Mouse (Mus musculus) lung, adult 2 months (tissue): ENCODE results near the gene Enpp6.

Experiments used
- CTCF ChIP-seq: fragments of 200-500 bp; IDR thresholded peaks from 2 replicates; pipeline ENCODE4 v1.5.1; 2011; ENCODE audit warnings: mild to moderate bottlenecking, low read length, control low read depth; ENCODE audit not compliant: insufficient read depth
- POLR2A ChIP-seq: fragments of 200-500 bp; IDR thresholded peaks from 2 replicates; pipeline ENCODE4 v1.6.1; 2011; ENCODE audit warnings: low read depth, mild to moderate bottlenecking, control low read depth, low read length, borderline replicate concordance; ENCODE audit errors: extremely low read depth

DNA sequence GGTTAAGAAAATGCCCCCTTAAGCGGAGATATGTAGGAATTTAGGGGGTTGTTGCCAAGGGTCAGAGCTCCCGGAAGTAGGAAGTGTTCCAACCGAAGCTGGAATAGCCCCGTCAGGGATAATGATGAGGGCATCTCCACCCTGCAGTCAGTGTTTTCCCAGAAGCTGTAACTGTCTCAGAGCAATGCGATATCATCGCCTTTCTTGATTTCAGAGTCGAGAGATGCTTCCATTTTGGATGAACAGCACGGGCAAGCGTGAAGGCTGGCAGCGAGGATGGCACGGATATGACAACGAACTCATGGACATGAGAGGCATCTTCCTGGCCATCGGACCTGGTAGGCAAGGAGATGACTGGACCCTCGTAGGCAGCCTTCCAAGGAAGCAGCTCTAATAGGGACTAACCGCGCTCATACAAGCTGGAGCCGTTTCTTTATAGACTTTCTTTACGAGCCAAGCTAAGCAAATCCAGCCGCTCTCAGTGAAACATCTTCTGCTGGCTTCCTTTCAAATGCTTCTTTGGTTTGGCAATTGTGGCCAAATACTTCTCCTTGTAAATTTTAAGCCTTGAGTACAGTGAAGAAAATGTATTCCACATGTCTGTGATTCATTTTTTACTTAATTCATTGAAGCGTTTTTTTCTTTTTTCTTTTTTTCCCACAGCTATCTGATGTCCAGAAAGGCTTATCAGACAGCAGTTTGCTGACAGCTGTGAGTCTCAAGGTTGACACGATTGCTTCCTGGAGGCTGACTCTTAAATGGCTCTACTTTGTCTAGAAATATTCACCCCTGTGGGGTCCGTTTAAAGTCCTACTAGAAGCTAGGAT, 95.7 kb downstream of the Enpp6 start:
- TF ChIP-seq POLR2A, result no peak
- TF ChIP-seq CTCF, result no peak
